Mouse (Mus musculus) heart, adult 2 months (tissue): Measurements from ENCODE around the gene Rai14.

Source experiments
- CTCF ChIP-seq: fragments of 200-600 bp; IDR thresholded peaks from 2 replicates; pipeline ENCODE4 v1.8.1; 2022; ENCODE audit warnings: antibody characterized with exemption, mild to moderate bottlenecking, moderate library complexity
- EP300 ChIP-seq: fragments of 200-500 bp; IDR thresholded peaks from 2 replicates; pipeline ENCODE4 v1.6.1; 2011; ENCODE audit warnings: low read depth, low read length, control low read depth; ENCODE audit not compliant: insufficient read depth
- POLR2A ChIP-seq: fragments of 200-500 bp; IDR thresholded peaks from 2 replicates; pipeline ENCODE4 v1.6.1; 2011; ENCODE audit warnings: mild to moderate bottlenecking, low read depth, low read length, control low read depth; ENCODE audit not compliant: insufficient read depth

DNA sequence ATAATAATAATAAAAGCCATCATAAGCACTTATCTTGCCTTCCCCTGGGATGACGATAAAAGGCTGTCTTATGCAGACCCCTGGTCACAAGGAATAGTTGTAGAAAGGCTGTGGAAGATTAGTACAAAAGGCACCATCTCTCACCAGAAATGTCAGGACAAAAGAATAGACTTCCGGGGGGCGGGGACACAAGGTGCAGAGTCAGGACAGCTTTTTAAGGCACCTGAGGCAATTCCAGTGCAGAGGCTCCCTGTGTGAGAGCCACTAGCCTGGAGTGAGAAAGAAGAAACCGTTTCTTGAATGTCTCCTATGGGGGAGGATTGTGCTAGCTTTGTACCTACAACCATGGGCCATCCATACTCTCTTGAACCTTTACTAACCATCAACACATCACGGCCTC, 82.9 kb downstream of the Rai14 start:
- TF ChIP-seq CTCF (no peak), EP300 (no peak), POLR2A (no peak)
